Mouse (Mus musculus) forebrain, embryonic 11.5 days (tissue): Measurements from ENCODE around the gene Snrpa. TPM values are rescaled to one million over a fixed set of nuclear protein-coding genes. Genes with fewer than 3 reads are reported as not detected.

Experiments
- ATAC-seq: fragments of 200-750 bp; cut with Nextera tagmentation; replicated peaks from 2 replicates; pipeline ENCODE4 v1.8.0; 2017; ENCODE audit warnings: moderate TSS enrichment; ENCODE audit not compliant: low FRiP score
- DNase-seq: peaks from one replicate; pipeline ENCODE4 v3.0.0-alpha.2; 2017; ENCODE audit warnings: low spot score
- H3K27ac ChIP-seq: fragments of 300-500 bp; sonication (generic); 2 replicates; pipeline ENCODE4 v1.5.1; 2014; ENCODE audit warnings: low read depth, low read length
- H3K27me3 ChIP-seq: fragments of 300-500 bp; sonication (generic); 2 replicates; pipeline ENCODE4 v1.6.1; 2014; ENCODE audit warnings: mild to moderate bottlenecking, low read length, mixed read lengths; ENCODE audit not compliant: control insufficient read depth, insufficient read depth
- H3K36me3 ChIP-seq: fragments of 300-500 bp; sonication (generic); 2 replicates; pipeline ENCODE4 v1.6.1; 2014; ENCODE audit warnings: mild to moderate bottlenecking, low read length, moderate library complexity, mixed read lengths; ENCODE audit not compliant: control insufficient read depth, insufficient read depth
- H3K4me1 ChIP-seq: fragments of 300-500 bp; sonication (generic); replicated peaks from 2 replicates; pipeline ENCODE4 v1.6.1; 2014; ENCODE audit warnings: low read length, mixed read lengths; ENCODE audit not compliant: control insufficient read depth, insufficient read depth
- H3K4me2 ChIP-seq: fragments of 300-500 bp; sonication (generic); 2 replicates; pipeline ENCODE4 v1.6.1; 2014; ENCODE audit warnings: low read depth, mild to moderate bottlenecking, low read length, moderate library complexity, mixed read lengths; ENCODE audit not compliant: severe bottlenecking
- H3K4me3 ChIP-seq: fragments of 300-500 bp; sonication (generic); 2 replicates; pipeline ENCODE4 v1.5.1; 2014; ENCODE audit warnings: low read depth, low read length
- H3K9ac ChIP-seq: fragments of 300-500 bp; sonication (generic); 2 replicates; pipeline ENCODE4 v1.6.1; 2014; ENCODE audit warnings: low read length
- H3K9me3 ChIP-seq: fragments of 300-500 bp; sonication (generic); 2 replicates; pipeline ENCODE4 v1.6.1; 2016; ENCODE audit warnings: low read length, mixed read lengths; ENCODE audit not compliant: control insufficient read depth
- WGBS: fragments of 180-500 bp; shearing (Covaris S2); extraction: QIAGEN DNeasy Blood & Tissue Kit; methylation state at CpG from one replicate; pipeline ENCODE4 v1.1.7; 2014; 5-methylcytosine and 5-hydroxymethylcytosine counted together
- polyA plus RNA-seq: library from polyadenylated mRNA; unstranded; fragments of >200 nt; fragmentation: Nextera tagmentation; extraction: Ambion mirVana; gene quantifications from 2 replicates; pipeline ENCODE4 v1.2.1, GENCODE M21; 2014

Snrpa gene
- polyA plus RNA-seq, 1 experiment from 2014 or later = 369 TPM

GRCm38 (mm10) chr7:27179217-27179918 is 16.7 kb downstream of the Snrpa start:
- no peak; the same call in 1 of the 2 replicates for ATAC-seq
- Histone ChIP-seq H3K36me3 (peaks cover 1% of the 10 kb centered on the region; the same call in 1 of the 2 replicates), H3K4me3 (peak overlapping the region; percentile 66), H3K27ac (peak overlapping the region; percentile 4; the same call in 1 of the 2 replicates), H3K9ac (no peak overlapping the region), H3K9me3 (no peaks in the 10 kb centered on the region), H3K4me1 (0 out of 2 replicates have a peak, but pooled peaks cover 4% of the 10 kb centered on the region), H3K27me3 (no peaks in the 10 kb centered on the region), H3K4me2 (peak overlapping the region; percentile 29; the same call in 1 of the 2 replicates)
- WGBS = 49% methylated on average over 16 of the region's 16 CpGs
- DNase-seq = no peak

DNA sequence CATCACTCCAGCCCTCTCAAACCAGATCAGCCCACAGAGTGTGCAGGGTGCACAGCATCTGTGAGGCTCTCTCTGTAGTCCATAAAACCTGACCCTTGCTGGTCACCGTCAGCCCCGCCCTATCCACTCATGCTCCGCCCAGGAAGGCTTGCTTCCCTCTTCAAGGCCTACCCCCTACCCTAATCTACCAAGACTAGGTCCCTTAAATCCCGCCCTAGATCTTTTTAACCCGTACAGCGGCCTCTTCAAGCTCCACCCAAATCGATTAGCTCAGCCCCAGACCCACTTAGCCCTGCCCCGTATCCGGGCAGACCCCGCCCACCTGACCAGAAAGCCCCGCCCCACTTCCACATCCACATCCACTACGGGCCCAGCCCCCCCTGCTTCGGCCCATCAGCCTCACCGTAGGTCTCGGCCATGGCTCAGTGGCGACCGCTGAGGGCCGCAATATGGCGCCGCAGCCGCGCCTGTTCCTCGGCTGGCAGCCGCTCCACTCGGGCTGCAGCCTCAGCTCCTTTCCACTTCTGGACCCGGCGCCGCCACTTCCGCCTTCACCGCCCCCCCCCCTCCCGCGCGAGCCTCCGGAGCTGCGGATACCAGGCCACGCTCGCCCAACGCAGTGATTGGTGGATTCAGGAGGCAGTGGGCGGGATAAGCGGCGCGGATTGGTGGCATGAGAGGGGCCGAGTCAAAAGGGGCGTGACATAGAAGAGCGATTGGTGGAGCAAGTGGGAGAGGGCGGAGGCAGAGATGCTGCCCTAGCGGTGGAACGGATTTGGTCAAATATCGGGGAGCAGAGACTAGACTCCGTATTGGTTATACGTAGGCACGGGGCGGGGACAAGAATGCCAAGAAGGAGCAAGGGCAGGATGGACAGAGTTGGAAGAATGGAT is 17.5 kb downstream of the Snrpa start, which contains the start of gene Rab4b:
Rab4b (minus strand) TSS at position 573 of the 893 bp plus-strand sequence.
- ATAC-seq (peak; percentile 99), DNase-seq (peak; percentile 99)
- Histone ChIP-seq H3K4me3 (peak within 1 kb of the TSS; percentile 66), H3K9ac (peak within 1 kb of the TSS; percentile 58), H3K4me1 (0 out of 2 replicates have a peak, but pooled peaks cover 4% of the 10 kb centered on the region), H3K27me3 (no peaks in the 10 kb centered on the region), H3K9me3 (no peaks in the 10 kb centered on the region), H3K27ac (peak within 1 kb of the TSS; percentile 78), H3K36me3 (no peaks in the 10 kb centered on the region), H3K4me2 (peak within 1 kb of the TSS; percentile 51)
- under 1% methylated on average over 52 of the region's 53 CpGs for WGBS

GRCm38 (mm10) chr7:27177942-27178323 is 18.1 kb downstream of the Snrpa start:
- Histone ChIP-seq H3K4me1 (0 out of 2 replicates have a peak, but pooled peaks cover 4% of the 10 kb centered on the region), H3K4me2 (peak overlapping the region; percentile 51), H3K4me3 (peak overlapping the region; percentile 66), H3K27me3 (no peaks in the 10 kb centered on the region), H3K9ac (peak overlapping the region; percentile 58), H3K9me3 (no peaks in the 10 kb centered on the region), H3K36me3 (no peaks in the 10 kb centered on the region), H3K27ac (peak overlapping the region; percentile 78)
- ATAC-seq (peak; percentile 8; the same call in 1 of the 2 replicates), DNase-seq (no peak)
- WGBS = 27% methylated on average over 4 of the region's 4 CpGs

GRCm38 (mm10) chr7:27174896-27175295 is 21.2 kb downstream of the Snrpa start:
- ATAC-seq = no peak
- H3K9me3 ChIP-seq = no peaks in the 10 kb centered on the region
- 94% methylated on average over 7 of the region's 7 CpGs for WGBS
- no peak for DNase-seq
- no peak overlapping the region for H3K4me3 ChIP-seq
- H3K4me2 ChIP-seq = no peak overlapping the region
- H3K27me3 ChIP-seq = no peaks in the 10 kb centered on the region
- no peak overlapping the region for H3K27ac ChIP-seq
- H3K36me3 ChIP-seq = no peaks in the 10 kb centered on the region
- 0 out of 2 replicates have a peak, but pooled peaks cover 4% of the 10 kb centered on the region for H3K4me1 ChIP-seq
- H3K9ac ChIP-seq = no peak overlapping the region

- H3K4me2 ChIP-seq = no peak overlapping the region
- WGBS = 94% methylated on average over 15 of the region's 15 CpGs
- H3K9me3 ChIP-seq = no peaks in the 10 kb centered on the region
Measured at GRCm38 (mm10) chr7:27174496-27174895, 21.6 kb downstream of the Snrpa start.

GRCm38 (mm10) chr7:27170981-27171380 is 25.1 kb downstream of the Snrpa start:
- no peaks in the 10 kb centered on the region for H3K36me3 ChIP-seq
- H3K27me3 ChIP-seq = no peaks in the 10 kb centered on the region
- H3K4me3 ChIP-seq = no peak overlapping the region
- 89% methylated on average over 3 of the region's 3 CpGs for WGBS
- H3K4me1 ChIP-seq = peaks cover 2% of the 10 kb centered on the region; the same call in 1 of the 2 replicates
- DNase-seq = no peak
- no peak overlapping the region for H3K27ac ChIP-seq
- H3K9ac ChIP-seq = no peak overlapping the region
- H3K9me3 ChIP-seq = no peaks in the 10 kb centered on the region
- no peak overlapping the region for H3K4me2 ChIP-seq
- ATAC-seq = no peak

More at GRCm38 (mm10) chr7:27174496-27174895, 21.6 kb downstream of the Snrpa start:
- Histone ChIP-seq H3K27ac (no peak overlapping the region), H3K27me3 (no peaks in the 10 kb centered on the region), H3K4me1 (0 out of 2 replicates have a peak, but pooled peaks cover 3% of the 10 kb centered on the region), H3K36me3 (no peaks in the 10 kb centered on the region), H3K9ac (no peak overlapping the region), H3K4me3 (no peak overlapping the region)
- ATAC-seq (no peak), DNase-seq (no peak)

- Histone ChIP-seq H3K9me3 (no peaks in the 10 kb centered on the region), H3K4me2 (no peak overlapping the region), H3K4me1 (peaks cover 20% of the 10 kb centered on the region), H3K27me3 (no peaks in the 10 kb centered on the region), H3K36me3 (no peaks in the 10 kb centered on the region; the same call in 1 of the 2 replicates), H3K9ac (no peak overlapping the region), H3K4me3 (no peak overlapping the region), H3K27ac (no peak overlapping the region)
- 96% methylated on average over 5 of the region's 5 CpGs for WGBS
- ATAC-seq (no peak), DNase-seq (no peak)
Measured at GRCm38 (mm10) chr7:27168371-27168770, 27.7 kb downstream of the Snrpa start.

- no peak for ATAC-seq
- H3K9ac ChIP-seq = peak overlapping the region; percentile 83
- H3K36me3 ChIP-seq = no peaks in the 10 kb centered on the region; the same call in 1 of the 2 replicates
- H3K27me3 ChIP-seq = no peaks in the 10 kb centered on the region
- peak overlapping the region; percentile 77; the same call in 1 of the 2 replicates for H3K4me3 ChIP-seq
- peak overlapping the region; percentile 70 for H3K4me2 ChIP-seq
- peaks cover 20% of the 10 kb centered on the region for H3K4me1 ChIP-seq
- no peak for DNase-seq
- 82% methylated on average over 11 of the region's 11 CpGs for WGBS
- no peaks in the 10 kb centered on the region for H3K9me3 ChIP-seq
- H3K27ac ChIP-seq = peak overlapping the region; percentile 57; the same call in 1 of the 2 replicates
Measured at GRCm38 (mm10) chr7:27167475-27168094, 28.5 kb downstream of the Snrpa start.
